Mouse (Mus musculus): ENCODE data around the gene Tomm20l. TPM values are rescaled to one million over a fixed set of nuclear protein-coding genes. Genes with fewer than 3 reads are reported as not detected.
"Not testable (repeated sequence)": the region's sequence is repeated elsewhere in the genome, so short reads cannot be mapped to it uniquely, and the experiment has no call there.

Gene Tomm20l
- polyA plus RNA-seq (2015; fragmentation: Nextera tagmentation; extraction: Ambion mirVana), result not detected in 2 replicates

DNA sequence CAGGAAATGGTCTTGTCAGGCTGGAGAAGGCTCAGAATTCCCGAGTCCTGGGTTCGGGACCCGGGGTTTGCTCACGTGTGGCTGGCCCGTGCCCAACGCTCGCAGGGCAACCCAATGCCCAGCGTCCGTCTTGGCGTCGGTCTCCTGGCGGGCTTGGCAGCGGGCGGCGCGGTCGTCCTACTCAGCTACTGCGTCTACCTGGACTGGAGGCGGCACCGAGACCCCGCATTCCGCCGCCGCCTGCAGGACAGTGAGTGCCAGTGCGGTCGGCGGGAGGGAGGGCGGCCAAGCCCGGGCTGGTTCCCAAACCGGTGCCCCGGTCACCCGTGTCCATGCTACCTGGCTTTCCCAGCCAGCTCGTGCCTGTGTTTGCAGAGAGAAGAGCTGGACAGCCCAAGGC is at the start of gene Tomm20l:
TSS of gene Tomm20l (plus strand) at position 98 of the 400 bp plus-strand sequence.
- Histone ChIP-seq H3K27me3 (0 out of 2 replicates have a peak, but pooled peaks cover 4% of the 10 kb centered on the region), H3K4me1 (peaks cover 14% of the 10 kb centered on the region), H3K36me3 (no peaks in the 10 kb centered on the region), H3K27ac (no peak within 1 kb of the TSS), H3K4me2 (peak within 1 kb of the TSS; percentile 64), H3K4me3 (replicated peaks) (peak within 1 kb of the TSS; percentile 35), H3K9ac (no peak within 1 kb of the TSS), H3K9me3 (replicated peaks) (no peaks in the 10 kb centered on the region)
- WGBS, result 8% methylated on average over 33 of the region's 33 CpGs
- peak; percentile 56; the same call in 1 of the 2 replicates for ATAC-seq (replicated peaks; ENCODE audit: low FRiP score)

GRCm38 (mm10) chr12:71069846-71070245 is 41.4 kb upstream of the Tomm20l start:
- ATAC-seq (replicated peaks; ENCODE audit: low FRiP score), result no peak
- Histone ChIP-seq H3K27me3 (no peaks in the 10 kb centered on the region), H3K4me3 (replicated peaks) (no peak overlapping the region), H3K4me1 (no peaks in the 10 kb centered on the region), H3K9me3 (replicated peaks) (no peaks in the 10 kb centered on the region), H3K9ac (no peak overlapping the region), H3K27ac (no peak overlapping the region), H3K36me3 (peaks cover 85% of the 10 kb centered on the region), H3K4me2 (no peak overlapping the region)
- WGBS, result 89% methylated on average over 17 of the region's 17 CpGs

DNA sequence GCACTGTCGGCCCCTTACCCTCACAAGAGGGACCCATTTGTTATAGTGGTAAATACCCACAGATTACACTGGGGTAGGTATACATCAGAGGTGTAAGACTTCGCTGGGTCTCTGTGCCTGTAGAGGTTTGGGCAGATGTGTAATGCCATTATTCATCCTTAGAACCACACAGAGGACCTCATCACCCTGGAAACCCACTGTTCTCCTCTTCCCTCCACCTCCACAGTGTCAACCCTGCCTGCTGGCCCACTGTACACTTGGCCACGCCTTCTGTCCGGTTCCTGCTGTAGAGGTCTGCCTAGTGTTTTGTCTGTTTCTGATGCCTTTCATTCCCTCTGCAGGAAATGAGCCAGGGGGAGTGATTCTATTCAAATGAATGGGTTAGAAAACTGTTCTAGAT is 39.2 kb upstream of the Tomm20l start:
- Histone ChIP-seq H3K4me1 (no peaks in the 10 kb centered on the region), H3K4me3 (replicated peaks) (no peak overlapping the region), H3K27me3 (no peaks in the 10 kb centered on the region), H3K36me3 (peaks cover 90% of the 10 kb centered on the region), H3K9ac (no peak overlapping the region), H3K4me2 (no peak overlapping the region), H3K27ac (no peak overlapping the region), H3K9me3 (replicated peaks) (no peaks in the 10 kb centered on the region)
- ATAC-seq (replicated peaks; ENCODE audit: low FRiP score), result no peak
- 85% methylated on average over 4 of the region's 4 CpGs for WGBS

DNA sequence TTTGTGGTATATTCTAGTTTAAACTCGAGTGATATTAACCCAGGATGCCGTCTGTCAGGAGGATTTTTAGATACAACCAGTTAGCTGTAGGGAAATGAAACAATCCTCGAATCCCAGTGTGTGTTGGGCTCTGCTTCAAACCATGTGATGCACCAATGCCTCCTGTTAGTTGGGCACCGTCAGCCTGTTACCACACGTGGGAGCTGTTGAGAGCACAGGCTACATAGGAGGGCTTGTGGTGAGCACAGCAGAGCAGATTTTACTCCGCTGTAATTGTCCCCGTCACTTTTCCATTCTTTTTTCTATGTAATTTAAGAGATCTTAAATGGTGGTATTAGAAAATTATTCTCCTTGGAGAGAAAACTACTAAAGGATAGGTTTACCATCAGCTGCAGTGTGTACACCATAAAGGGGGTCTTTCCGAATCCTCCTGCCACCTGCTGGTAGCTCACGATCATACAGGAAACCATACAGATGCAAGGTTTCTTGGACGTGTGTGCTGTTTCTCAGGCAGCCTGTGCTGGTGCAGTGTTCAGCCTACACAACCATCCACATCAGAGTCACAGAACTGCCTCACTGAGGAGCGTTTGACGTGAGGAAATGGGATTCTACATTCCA is 38.0 kb upstream of the Tomm20l start:
- Histone ChIP-seq H3K9ac (no peak overlapping the region), H3K27me3 (no peaks in the 10 kb centered on the region), H3K4me1 (no peaks in the 10 kb centered on the region), H3K27ac (no peak overlapping the region), H3K36me3 (peaks cover 78% of the 10 kb centered on the region), H3K4me3 (replicated peaks) (no peak overlapping the region), H3K9me3 (replicated peaks) (no peaks in the 10 kb centered on the region), H3K4me2 (no peak overlapping the region)
- 0 out of 2 replicates have a peak, but pooled peaks have one; percentile 49 for ATAC-seq (replicated peaks; ENCODE audit: low FRiP score)
- 69% methylated on average over 12 of the region's 12 CpGs for WGBS

DNA sequence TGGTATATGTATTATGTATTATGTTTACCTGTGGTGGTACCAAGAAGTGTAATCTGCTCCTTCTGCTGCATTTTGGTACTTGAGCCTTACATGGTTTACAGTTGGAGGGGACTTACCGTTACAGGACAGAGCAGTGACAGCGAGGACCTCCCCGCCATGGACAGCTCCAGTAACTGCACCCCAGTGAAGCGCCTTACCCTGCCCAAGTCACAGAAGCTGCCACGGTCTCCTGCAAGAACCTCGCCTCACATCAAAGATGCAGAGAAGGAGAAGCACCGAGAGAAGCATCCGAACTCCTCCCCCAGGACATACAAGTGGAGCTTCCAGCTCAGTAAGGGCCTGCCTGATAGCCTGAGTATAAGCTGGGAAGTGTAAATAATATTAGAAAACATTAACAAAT is 24.9 kb upstream of the Tomm20l start:
- no peak overlapping the region for H3K4me2 ChIP-seq
- H3K9me3 ChIP-seq (replicated peaks), result no peaks in the 10 kb centered on the region
- H3K4me3 ChIP-seq (replicated peaks), result no peak overlapping the region
- WGBS, result 93% methylated on average over 8 of the region's 8 CpGs
- H3K36me3 ChIP-seq, result peaks cover 33% of the 10 kb centered on the region
- H3K27ac ChIP-seq, result no peak overlapping the region
- no peaks in the 10 kb centered on the region for H3K4me1 ChIP-seq
- H3K27me3 ChIP-seq, result no peaks in the 10 kb centered on the region
- no peak for ATAC-seq (replicated peaks; ENCODE audit: low FRiP score)
- no peak overlapping the region for H3K9ac ChIP-seq

- H3K27ac ChIP-seq; H3K9me3 ChIP-seq (replicated peaks); ATAC-seq (replicated peaks; ENCODE audit: low FRiP score); H3K4me1 ChIP-seq; H3K9ac ChIP-seq; H3K4me3 ChIP-seq (replicated peaks); H3K27me3 ChIP-seq; H3K36me3 ChIP-seq; H3K4me2 ChIP-seq: not testable (repeated sequence)
- 74% methylated on average over 4 of the region's 4 CpGs for WGBS
These were observed 7.0 kb upstream of the Tomm20l start for GRCm38 (mm10) chr12:71104275-71104674.

DNA sequence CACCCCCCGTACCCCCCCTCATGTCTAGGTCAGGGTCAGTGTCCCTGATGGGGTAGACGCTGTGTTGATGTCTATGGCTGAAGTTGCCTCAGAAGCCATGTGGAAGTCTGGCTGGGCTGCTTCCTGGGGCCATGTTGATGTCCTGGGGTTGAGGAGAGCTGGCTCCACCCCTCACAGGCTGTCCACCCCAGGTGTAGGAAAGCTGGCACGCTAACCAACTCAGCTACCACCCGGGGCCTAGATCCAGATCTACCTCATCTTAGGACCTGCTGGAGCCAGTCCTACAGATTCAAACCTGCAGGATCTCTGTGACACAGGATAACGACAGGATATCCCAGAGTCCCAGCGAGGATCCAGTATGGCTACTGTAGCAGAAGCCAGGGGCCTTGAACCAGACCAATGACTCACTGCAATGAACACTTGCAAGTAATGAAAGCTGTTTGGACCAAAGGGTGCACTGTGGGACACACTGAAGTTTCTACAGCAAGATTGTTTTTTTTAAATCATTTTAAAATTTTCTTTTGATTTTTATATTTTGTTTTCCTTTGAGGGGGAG is 3.9 kb upstream of the Tomm20l start:
- Histone ChIP-seq H3K9ac (no peak overlapping the region), H3K4me2 (no peak overlapping the region), H3K27me3 (0 out of 2 replicates have a peak, but pooled peaks cover 4% of the 10 kb centered on the region), H3K4me3 (replicated peaks) (no peak overlapping the region), H3K27ac (no peak overlapping the region), H3K36me3 (no peaks in the 10 kb centered on the region), H3K9me3 (replicated peaks) (no peaks in the 10 kb centered on the region), H3K4me1 (peaks cover 6% of the 10 kb centered on the region)
- no peak for ATAC-seq (replicated peaks; ENCODE audit: low FRiP score)
- 88% methylated on average over 6 of the region's 6 CpGs for WGBS

- H3K9me3 ChIP-seq (replicated peaks), result no peaks in the 10 kb centered on the region
- H3K9ac ChIP-seq, result no peak overlapping the region
- peaks cover 14% of the 10 kb centered on the region for H3K4me1 ChIP-seq
- H3K4me3 ChIP-seq (replicated peaks), result no peak overlapping the region
- 0 out of 2 replicates have a peak, but pooled peaks cover 4% of the 10 kb centered on the region for H3K27me3 ChIP-seq
- 90% methylated on average over 10 of the region's 10 CpGs for WGBS
- no peak overlapping the region for H3K27ac ChIP-seq
- H3K4me2 ChIP-seq, result no peak overlapping the region
- no peaks in the 10 kb centered on the region for H3K36me3 ChIP-seq
- no peak for ATAC-seq (replicated peaks; ENCODE audit: low FRiP score)
These were observed 1.8 kb downstream of the Tomm20l start for GRCm38 (mm10) chr12:71113074-71113473.

- H3K4me3 ChIP-seq (replicated peaks), result no peak overlapping the region
- ATAC-seq (replicated peaks; ENCODE audit: low FRiP score), result peak; percentile 52; the same call in 1 of the 2 replicates
- H3K27me3 ChIP-seq, result 0 out of 2 replicates have a peak, but pooled peaks cover 4% of the 10 kb centered on the region
- WGBS, result 25% methylated on average over 12 of the region's 12 CpGs
- no peaks in the 10 kb centered on the region for H3K36me3 ChIP-seq
- H3K27ac ChIP-seq, result no peak overlapping the region
- no peak overlapping the region for H3K9ac ChIP-seq
- H3K9me3 ChIP-seq (replicated peaks), result no peaks in the 10 kb centered on the region
- H3K4me1 ChIP-seq, result peaks cover 14% of the 10 kb centered on the region
- H3K4me2 ChIP-seq, result peak overlapping the region; percentile 42; the same call in 1 of the 2 replicates
These were observed 2.6 kb downstream of the Tomm20l start for GRCm38 (mm10) chr12:71113675-71114288.

DNA sequence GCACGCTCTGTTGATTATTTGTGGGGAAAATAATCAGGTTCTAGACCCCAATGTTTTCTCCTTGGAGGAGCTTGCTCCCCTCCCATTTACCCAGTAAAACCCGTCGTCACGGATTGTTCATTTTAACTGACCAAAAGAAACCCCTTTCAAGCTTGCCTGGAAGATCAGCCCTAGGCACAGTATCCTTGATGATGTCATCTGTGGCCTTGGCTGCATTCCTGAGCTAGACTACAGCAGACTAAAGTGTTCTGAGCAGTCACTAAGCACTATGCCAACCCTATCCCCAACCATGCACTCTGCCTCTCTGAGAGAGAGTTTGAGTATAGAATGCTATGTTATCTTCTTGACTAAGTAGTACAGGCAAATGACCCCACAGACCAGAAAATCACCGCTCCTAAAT is 5.2 kb downstream of the Tomm20l start:
- no peak overlapping the region for H3K9ac ChIP-seq
- H3K4me2 ChIP-seq, result no peak overlapping the region
- ATAC-seq (replicated peaks; ENCODE audit: low FRiP score), result no peak
- no peak overlapping the region for H3K27ac ChIP-seq
- WGBS, result 68% methylated on average over 5 of the region's 5 CpGs
- peaks cover 10% of the 10 kb centered on the region for H3K4me1 ChIP-seq
- H3K4me3 ChIP-seq (replicated peaks), result no peak overlapping the region
- no peaks in the 10 kb centered on the region for H3K36me3 ChIP-seq
- no peaks in the 10 kb centered on the region for H3K27me3 ChIP-seq
- H3K9me3 ChIP-seq (replicated peaks), result no peaks in the 10 kb centered on the region

- H3K36me3 ChIP-seq, result peaks cover 50% of the 10 kb centered on the region
- WGBS, result 87% methylated on average over 10 of the region's 10 CpGs
- no peak overlapping the region for H3K4me2 ChIP-seq
- H3K27me3 ChIP-seq, result no peaks in the 10 kb centered on the region
- no peaks in the 10 kb centered on the region for H3K9me3 ChIP-seq (replicated peaks)
- H3K4me3 ChIP-seq (replicated peaks), result no peak overlapping the region
- H3K4me1 ChIP-seq, result no peaks in the 10 kb centered on the region
- H3K27ac ChIP-seq, result no peak overlapping the region
- no peak overlapping the region for H3K9ac ChIP-seq
- ATAC-seq (replicated peaks; ENCODE audit: low FRiP score), result no peak
These were observed 11.5 kb downstream of the Tomm20l start for GRCm38 (mm10) chr12:71122731-71123130.

DNA sequence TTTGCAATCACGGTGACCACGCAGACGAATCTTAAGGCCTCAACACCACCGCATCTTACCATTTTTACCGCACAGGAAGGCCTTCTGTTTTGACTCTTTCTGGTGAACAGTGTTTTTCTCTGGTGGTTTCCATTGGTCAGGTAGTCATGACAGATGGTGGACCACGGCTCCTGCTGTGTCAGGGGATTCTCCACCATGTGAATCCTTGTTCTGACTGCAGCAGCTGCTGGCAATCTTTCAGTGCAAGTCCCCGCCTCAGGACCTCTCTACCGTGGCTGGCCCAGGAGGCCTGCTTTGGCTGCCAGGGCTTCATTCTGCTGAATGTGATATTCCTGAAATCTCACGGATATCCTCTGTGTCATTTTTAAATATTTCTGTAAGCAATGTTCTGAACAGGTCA is 12.1 kb downstream of the Tomm20l start:
- H3K36me3 ChIP-seq, result peaks cover 52% of the 10 kb centered on the region
- no peak for ATAC-seq (replicated peaks; ENCODE audit: low FRiP score)
- H3K27ac ChIP-seq, result no peak overlapping the region
- no peaks in the 10 kb centered on the region for H3K9me3 ChIP-seq (replicated peaks)
- no peak overlapping the region for H3K9ac ChIP-seq
- H3K4me2 ChIP-seq, result no peak overlapping the region
- H3K4me3 ChIP-seq (replicated peaks), result no peak overlapping the region
- 91% methylated on average over 9 of the region's 9 CpGs for WGBS
- H3K4me1 ChIP-seq, result no peaks in the 10 kb centered on the region
- H3K27me3 ChIP-seq, result no peaks in the 10 kb centered on the region
